Mouse (Mus musculus) stomach, postnatal 0 days (tissue): ENCODE results near the gene F8.

Experiments
- CTCF ChIP-seq: IDR thresholded peaks from 2 replicates; pipeline ENCODE4 v1.5.1; 2016; ENCODE audit warnings: antibody characterized with exemption, low read depth, mild to moderate bottlenecking, moderate library complexity
- EP300 ChIP-seq: optimal IDR thresholded peaks from 2 replicates; pipeline ENCODE3; 2016; ENCODE audit warnings: antibody characterized with exemption

DNA sequence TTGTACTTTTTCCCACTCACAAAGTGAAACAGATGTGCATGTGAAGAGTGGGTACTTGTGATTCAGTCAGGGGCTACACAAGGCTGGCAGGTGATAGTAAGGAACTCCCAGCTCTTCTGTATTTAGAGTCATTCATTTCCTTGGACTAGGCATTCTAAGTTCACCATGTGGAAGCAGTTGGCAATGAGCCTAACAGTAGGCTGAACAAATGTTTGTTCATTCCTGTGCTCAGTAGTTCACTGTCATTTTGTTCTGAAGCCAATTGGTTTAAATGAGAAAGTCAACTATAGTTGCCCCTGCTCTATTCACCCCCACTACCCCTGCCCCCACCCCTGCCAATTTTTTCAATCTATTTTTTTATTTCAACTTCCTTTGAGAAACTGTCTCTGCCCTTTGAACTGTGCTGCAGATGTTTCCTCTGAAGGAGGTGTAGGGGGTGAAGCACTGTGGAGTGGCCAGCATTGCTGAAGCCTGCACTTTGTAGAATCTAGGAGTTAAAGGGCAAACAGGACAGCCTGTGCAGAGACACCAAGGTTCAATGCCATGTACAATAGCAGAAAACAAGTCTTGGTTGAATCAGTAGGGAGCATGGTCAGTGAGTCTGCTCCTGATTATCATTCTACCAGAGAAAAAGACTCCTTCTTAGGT, 254.0 kb downstream of the F8 start:
- TF ChIP-seq CTCF (no peak), EP300 (no peak)
